Mouse (Mus musculus) heart, adult 2 months (tissue): Measurements from ENCODE around the gene Tpk1.

Experiments
- CTCF ChIP-seq: fragments of 200-600 bp; IDR thresholded peaks from 2 replicates; pipeline ENCODE4 v1.8.1; 2022; ENCODE audit warnings: antibody characterized with exemption, mild to moderate bottlenecking, moderate library complexity
- EP300 ChIP-seq: fragments of 200-500 bp; IDR thresholded peaks from 2 replicates; pipeline ENCODE4 v1.6.1; 2011; ENCODE audit warnings: low read depth, low read length, control low read depth; ENCODE audit not compliant: insufficient read depth
- POLR2A ChIP-seq: fragments of 200-500 bp; IDR thresholded peaks from 2 replicates; pipeline ENCODE4 v1.6.1; 2011; ENCODE audit warnings: mild to moderate bottlenecking, low read depth, low read length, control low read depth; ENCODE audit not compliant: insufficient read depth

DNA sequence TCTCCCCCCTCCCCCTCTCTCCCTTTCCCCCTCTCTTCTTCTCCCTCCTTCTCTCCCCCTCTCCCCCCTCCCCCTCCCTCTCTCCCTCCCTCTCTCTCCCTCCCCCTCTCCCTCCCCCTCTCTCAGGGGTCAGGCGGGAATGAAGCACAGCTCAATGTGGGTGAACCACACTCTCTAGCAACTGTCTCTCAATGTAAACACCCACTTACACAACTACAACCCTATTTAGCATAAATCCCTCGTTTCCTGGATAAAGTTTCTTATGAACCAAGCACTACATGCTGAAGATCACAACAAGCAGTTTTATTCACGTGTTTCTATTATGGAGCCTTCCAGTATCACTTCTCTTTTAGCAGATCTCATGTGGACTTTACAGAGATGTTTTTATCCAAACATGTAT, 281.8 kb downstream of the Tpk1 start:
- TF ChIP-seq CTCF = no peak
- no peak for TF ChIP-seq POLR2A
- no peak for TF ChIP-seq EP300
